Mouse (Mus musculus) liver, adult 2 months (tissue): ENCODE measurements at regions not wholly inside any gene's neighbourhood (a gene's known extent, or its start where the extent isn't known, plus 50 kb on each side); places are given as distances from the start of the nearest gene placed in this dataset.
"Not testable (repeated sequence)": the region's sequence is repeated elsewhere in the genome, so short reads cannot be mapped to it uniquely, and the experiment has no call there.

Experiments used
- DNase-seq: peaks from one replicate; pipeline ENCODE4 v3.0.0-alpha.2; 2011; ENCODE audit warnings: low read depth, low spot score; ENCODE audit errors: extremely low read depth
- H3K27ac ChIP-seq: fragments of 200-500 bp; replicated peaks from 2 replicates; pipeline ENCODE4 v1.5.1; 2012; ENCODE audit warnings: low read depth, mild to moderate bottlenecking, control low read depth, inconsistent platforms, low read length; ENCODE audit not compliant: insufficient read depth
- H3K27me3 ChIP-seq: fragments of 200-500 bp; 2 replicates; pipeline ENCODE4 v1.6.1; 2012; ENCODE audit warnings: mild to moderate bottlenecking, moderate library complexity, low read length, inconsistent platforms; ENCODE audit not compliant: control insufficient read depth, insufficient read depth
- H3K36me3 ChIP-seq: fragments of 200-500 bp; 2 replicates; pipeline ENCODE4 v1.6.1; 2012; ENCODE audit warnings: low read length, inconsistent platforms; ENCODE audit not compliant: control insufficient read depth, insufficient read depth
- H3K4me1 ChIP-seq: fragments of 200-500 bp; 2 replicates; pipeline ENCODE4 v1.6.1; 2011; ENCODE audit warnings: low read length; ENCODE audit not compliant: control insufficient read depth, insufficient read depth
- H3K4me3 ChIP-seq: fragments of 200-500 bp; 2 replicates; pipeline ENCODE4 v1.5.1; 2011; ENCODE audit warnings: low read depth, mild to moderate bottlenecking, control low read depth, low read length, moderate library complexity; ENCODE audit not compliant: insufficient read depth
- H3K79me2 ChIP-seq: fragments of 200-500 bp; 2 replicates; pipeline ENCODE4 v1.6.1; 2012; ENCODE audit warnings: inconsistent platforms, mild to moderate bottlenecking, low read length, moderate library complexity; ENCODE audit not compliant: control insufficient read depth, insufficient read depth
- H3K9ac ChIP-seq: fragments of 200-500 bp; 2 replicates; pipeline ENCODE4 v1.6.1; 2012; ENCODE audit warnings: low read depth, mild to moderate bottlenecking, control low read depth, inconsistent platforms, low read length
- CTCF ChIP-seq: fragments of 200-500 bp; IDR thresholded peaks from 2 replicates; pipeline ENCODE4 v1.5.1; 2011; ENCODE audit warnings: low read depth, low read length, control low read depth
- POLR2A ChIP-seq: fragments of 200-500 bp; IDR thresholded peaks from 2 replicates; pipeline ENCODE4 v1.6.1; 2011; ENCODE audit warnings: low read length, control low read depth; ENCODE audit not compliant: insufficient read depth; ENCODE audit errors: extremely low read depth
- WGBS: fragments of 180-500 bp; shearing (Covaris S2); methylation state at CpG from one replicate; pipeline ENCODE4 v1.1.7; 2018; 5-methylcytosine and 5-hydroxymethylcytosine counted together

GRCm38 (mm10) chr11:7796373-7796772 is 582.6 kb upstream of the Igfbp3 start:
- Histone ChIP-seq H3K4me3 (no peak overlapping the region), H3K27ac (no peak overlapping the region), H3K36me3 (no peaks in the 10 kb centered on the region), H3K4me1 (no peaks in the 10 kb centered on the region), H3K9ac (no peak overlapping the region), H3K27me3 (no peaks in the 10 kb centered on the region), H3K79me2 (no peaks in the 10 kb centered on the region)
- no peak for DNase-seq
- 87% methylated on average over 5 of the region's 5 CpGs for WGBS
- TF ChIP-seq POLR2A (no peak), CTCF (no peak)

DNA sequence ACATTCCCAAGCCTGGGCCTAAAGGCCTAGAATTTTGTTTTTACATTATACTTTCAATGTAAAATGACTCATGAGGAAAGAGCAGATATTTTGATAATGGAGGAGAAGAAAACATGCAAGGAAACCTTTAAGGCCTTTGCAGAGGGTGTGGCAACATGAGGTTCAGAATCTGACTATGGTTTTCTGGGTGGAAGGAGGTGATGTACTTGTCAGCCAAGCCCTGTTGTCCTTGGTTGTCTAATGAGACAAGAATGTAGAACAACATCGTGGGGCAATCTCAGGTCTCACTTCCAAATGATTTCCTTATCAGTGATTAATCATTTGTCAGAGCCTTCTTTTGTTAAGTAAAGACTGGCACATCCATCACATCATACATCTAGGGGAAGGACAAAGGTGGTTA is 580.5 kb upstream of the Igfbp3 start:
- Histone ChIP-seq H3K9ac (no peak overlapping the region), H3K4me1 (no peaks in the 10 kb centered on the region), H3K27ac (no peak overlapping the region), H3K79me2 (no peaks in the 10 kb centered on the region), H3K36me3 (no peaks in the 10 kb centered on the region), H3K27me3 (no peaks in the 10 kb centered on the region), H3K4me3 (no peak overlapping the region)
- no peak for DNase-seq
- WGBS, result 26% methylated on average over 1 of the region's 1 CpGs
- TF ChIP-seq POLR2A (no peak), CTCF (no peak)

GRCm38 (mm10) chr11:7780476-7781112 is 566.9 kb upstream of the Igfbp3 start:
- Histone ChIP-seq H3K27ac (no peak overlapping the region), H3K79me2 (no peaks in the 10 kb centered on the region), H3K4me1 (no peaks in the 10 kb centered on the region), H3K27me3 (no peaks in the 10 kb centered on the region), H3K36me3 (no peaks in the 10 kb centered on the region), H3K9ac (no peak overlapping the region), H3K4me3 (no peak overlapping the region)
- no peak for TF ChIP-seq POLR2A
- no peak for TF ChIP-seq CTCF
- 90% methylated on average over 8 of the region's 8 CpGs for whole genome bisulfite sequencing
- no peak for DNase-seq

- not testable (repeated sequence) for H3K27ac ChIP-seq, H3K79me2 ChIP-seq, H3K9ac ChIP-seq
Observed at GRCm38 (mm10) chr11:7775361-7775760, 561.6 kb upstream of the Igfbp3 start.

GRCm38 (mm10) chr11:7765303-7765702 is 551.6 kb upstream of the Igfbp3 start:
- Histone ChIP-seq H3K27me3 (no peaks in the 10 kb centered on the region), H3K36me3 (no peaks in the 10 kb centered on the region), H3K27ac (no peak overlapping the region), H3K79me2 (no peaks in the 10 kb centered on the region), H3K4me3 (no peak overlapping the region), H3K9ac (no peak overlapping the region), H3K4me1 (peaks cover 3% of the 10 kb centered on the region; the same call in 1 of the 2 replicates)
- 25% methylated on average over 1 of the region's 1 CpGs for WGBS
- DNase-seq, result peak; percentile 43
- TF ChIP-seq POLR2A, result no peak
- no peak for TF ChIP-seq CTCF

More at GRCm38 (mm10) chr11:7775361-7775760, 561.6 kb upstream of the Igfbp3 start:
- not testable (repeated sequence) for H3K27me3 ChIP-seq, H3K4me3 ChIP-seq, H3K36me3 ChIP-seq, DNase-seq, H3K4me1 ChIP-seq

GRCm38 (mm10) chr11:7758862-7759467 is 545.2 kb upstream of the Igfbp3 start:
- Histone ChIP-seq H3K36me3 (no peaks in the 10 kb centered on the region), H3K9ac (no peak overlapping the region), H3K4me3 (no peak overlapping the region), H3K4me1 (peaks cover 3% of the 10 kb centered on the region; the same call in 1 of the 2 replicates), H3K79me2 (no peaks in the 10 kb centered on the region), H3K27me3 (no peaks in the 10 kb centered on the region), H3K27ac (no peak overlapping the region)
- DNase-seq, result peak; percentile 92
- WGBS, result 8% methylated on average over 6 of the region's 6 CpGs
- TF ChIP-seq POLR2A (no peak), CTCF (no peak)
